Mouse (Mus musculus) right cerebral cortex, postnatal 10 days (tissue): ENCODE results near the gene Caap1.

Experiments used
- DNase-seq, 2 experiments: peaks; one replicate each; pipeline ENCODE4 v3.0.0; 2021; ENCODE audit warnings: low spot score in 2 of 2

Gene Caap1

DNA sequence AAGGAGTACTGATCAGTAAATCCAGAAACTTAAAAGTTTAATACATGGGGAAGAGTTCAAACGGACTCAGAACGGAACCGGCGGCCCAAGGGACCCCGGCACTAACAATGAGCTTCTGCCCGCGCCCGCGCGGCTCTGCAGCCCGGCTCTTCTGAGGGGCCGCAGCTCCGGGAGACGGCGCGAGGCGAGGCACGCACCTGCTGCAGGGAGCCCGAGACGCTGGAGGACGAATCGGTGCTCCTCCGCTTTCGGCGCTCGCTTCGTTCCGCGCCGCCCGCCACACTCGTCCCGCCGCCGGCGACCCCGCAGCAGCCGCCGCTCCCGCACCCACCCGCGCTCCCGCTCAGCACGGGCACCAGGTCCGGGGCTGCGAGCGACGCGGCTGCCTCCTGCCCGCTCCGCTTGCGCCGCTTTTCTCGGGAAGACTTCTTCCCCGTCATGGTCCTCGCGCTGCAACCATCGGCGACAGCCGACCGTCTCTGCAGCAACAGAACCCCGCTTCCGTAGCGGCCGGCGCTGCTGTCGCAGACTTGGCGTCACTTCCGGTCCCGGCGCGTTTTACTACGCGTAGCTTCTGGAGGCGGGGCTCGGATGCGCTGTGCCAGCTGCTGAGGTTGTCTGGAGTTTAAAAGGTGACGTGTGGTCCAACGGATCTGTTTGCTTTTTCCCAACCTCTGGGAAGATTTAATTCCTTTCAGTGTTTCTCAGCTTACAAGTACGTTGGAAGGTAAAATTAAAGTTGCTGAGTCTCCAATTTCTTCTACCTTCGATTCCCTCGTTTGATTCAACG is at the start of gene Caap1, which contains the start of gene Gm10306:
Caap1 (minus strand) TSS at position 532 of the 790 bp plus-strand sequence.
Gm10306 (plus strand) TSS at position 282 of the 790 bp plus-strand sequence.
- DNase-seq: peak; percentile 95 to 97

DNA sequence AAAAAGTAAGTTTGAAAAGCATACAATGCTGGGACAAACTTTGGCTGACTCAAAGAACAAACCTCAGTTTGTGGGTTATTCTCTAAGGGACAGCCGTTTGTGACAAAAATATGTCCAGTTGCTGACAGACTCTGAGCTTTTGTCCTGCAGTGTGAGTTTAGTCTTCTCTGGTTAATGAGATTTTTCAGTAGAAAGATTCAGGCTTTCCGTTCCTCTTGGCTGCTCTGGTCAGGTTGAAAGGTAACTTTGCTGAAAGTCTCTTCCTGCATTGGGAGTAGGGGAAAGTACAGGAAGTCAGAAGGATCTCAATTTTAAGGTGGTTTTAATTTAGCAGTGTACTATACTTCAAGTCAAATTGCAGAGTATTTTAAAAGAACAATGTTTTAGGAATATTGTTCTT is 49.0 kb upstream of the Caap1 start:
- DNase-seq: no peak

DNA sequence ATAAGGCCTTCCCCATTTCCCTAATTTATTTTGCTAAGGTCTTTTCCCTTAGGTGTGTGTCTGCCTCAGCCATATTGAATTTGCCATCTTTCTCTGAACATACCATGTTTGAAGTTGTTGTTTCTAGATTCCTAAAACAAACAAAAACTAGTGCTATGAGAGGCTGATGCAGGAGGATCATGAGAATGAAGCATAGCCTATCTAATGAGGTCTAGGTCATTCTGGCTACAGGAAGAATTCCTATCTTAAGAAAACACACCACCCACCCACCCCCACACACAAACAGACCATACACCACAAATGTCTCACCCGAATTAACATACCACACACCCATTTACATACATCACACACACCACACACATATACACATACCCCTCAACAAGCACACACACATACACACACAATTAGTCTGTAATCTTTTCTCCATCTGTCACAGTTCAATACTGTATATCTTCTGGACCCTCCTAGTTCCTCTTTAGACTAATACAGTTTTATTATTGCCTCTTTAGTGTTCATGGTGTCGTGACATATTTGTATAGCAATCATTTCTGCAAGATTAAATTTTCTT is 47.9 kb upstream of the Caap1 start:
- no peak for DNase-seq

DNA sequence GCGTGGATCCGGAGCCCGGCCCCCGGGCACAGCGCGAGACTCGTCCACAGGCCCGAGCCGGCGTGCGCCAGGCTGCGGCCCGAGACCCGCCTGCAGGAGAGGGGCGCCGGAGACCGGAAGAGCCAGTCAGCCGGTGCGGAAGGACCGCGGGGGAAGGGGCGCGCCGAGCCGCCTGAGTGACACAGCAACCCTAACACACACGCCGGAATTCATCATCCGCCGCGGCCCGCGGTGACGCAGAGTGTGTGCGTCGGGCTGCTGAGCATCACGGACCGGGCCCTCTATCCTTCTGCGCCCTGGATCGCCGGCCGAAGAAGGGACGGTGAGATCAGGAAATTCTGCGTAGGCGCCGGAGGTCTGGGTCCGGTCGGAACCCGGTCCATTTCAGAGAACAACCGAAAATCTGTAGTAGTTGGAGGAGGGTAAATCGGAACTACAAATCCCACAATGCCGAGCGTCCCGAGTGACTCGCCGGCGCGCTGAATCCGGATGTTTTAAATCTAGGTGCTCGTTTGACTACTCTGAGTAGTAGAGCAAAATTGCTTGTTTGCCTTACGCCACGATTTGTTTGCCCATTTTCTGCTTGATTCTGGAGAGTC is 46.5 kb upstream of the Caap1 start, which contains the start of gene Plaa:
Plaa (minus strand) TSS at position 214 of the 599 bp plus-strand sequence.
- DNase-seq: peak; percentile 96 to 97

DNA sequence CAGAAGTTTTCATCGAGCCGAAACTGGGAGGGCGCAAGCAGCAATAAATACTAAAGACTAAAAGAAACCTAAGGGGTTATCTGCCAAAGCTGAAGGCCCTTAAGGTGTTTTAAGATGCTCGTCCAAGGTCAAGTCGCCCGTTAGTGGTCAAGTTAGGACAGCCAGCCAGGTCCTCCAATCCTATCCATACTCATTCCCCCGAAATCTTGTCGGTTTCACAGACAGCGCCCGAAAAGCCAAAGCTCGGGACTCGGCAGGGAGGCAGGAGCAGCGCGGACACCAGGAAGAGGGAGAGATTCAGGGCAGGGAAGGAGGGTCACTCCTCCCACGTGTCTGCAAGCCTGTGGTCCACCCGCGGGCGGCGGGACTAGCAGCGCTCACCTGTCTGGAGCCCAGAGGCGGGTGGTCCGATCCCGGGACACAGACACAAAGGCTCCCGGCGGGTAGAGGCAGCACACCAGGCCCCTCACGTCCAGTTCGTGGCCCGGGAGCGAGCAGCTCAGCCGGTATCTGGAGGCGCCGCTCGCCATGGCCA is 46.0 kb upstream of the Caap1 start:
- no peak for DNase-seq

DNA sequence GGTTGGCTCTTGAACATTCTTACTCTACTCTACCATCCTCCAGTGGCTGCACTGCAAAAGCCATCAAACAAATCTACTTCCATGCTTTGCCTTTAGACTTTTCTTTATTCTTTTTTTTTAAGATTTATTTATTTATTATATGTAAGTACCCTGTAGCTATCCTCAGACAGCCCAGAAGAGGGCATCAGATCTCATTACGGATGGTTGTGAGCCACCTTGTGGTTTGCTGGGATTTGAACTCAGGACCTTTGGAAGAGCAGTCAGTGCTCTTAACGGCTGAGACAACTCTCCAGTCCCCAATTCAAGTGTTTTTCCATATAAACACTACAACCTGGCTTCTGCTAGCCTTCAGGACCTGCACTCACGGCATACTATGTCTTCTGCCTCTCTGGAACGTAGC is 44.8 kb upstream of the Caap1 start:
- no peak for DNase-seq

DNA sequence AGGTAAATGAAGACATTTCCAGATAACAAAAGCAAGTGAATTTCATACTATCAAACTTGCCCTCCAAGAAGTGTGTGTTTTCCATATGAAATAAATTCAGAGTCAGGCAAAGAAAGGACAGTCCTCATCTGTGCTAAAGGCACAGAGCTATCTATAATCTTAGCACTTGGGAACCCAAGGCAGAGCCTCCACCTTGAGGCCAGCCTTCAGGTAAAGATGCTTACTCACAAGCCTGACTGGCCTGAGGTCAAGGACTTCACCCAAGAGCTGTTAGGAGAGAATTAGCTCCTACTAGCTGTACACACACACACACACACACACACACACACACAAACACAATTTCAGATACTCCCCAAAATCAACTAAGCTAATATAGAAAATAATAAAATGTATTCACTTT is 36.1 kb upstream of the Caap1 start:
- no peak for DNase-seq

DNA sequence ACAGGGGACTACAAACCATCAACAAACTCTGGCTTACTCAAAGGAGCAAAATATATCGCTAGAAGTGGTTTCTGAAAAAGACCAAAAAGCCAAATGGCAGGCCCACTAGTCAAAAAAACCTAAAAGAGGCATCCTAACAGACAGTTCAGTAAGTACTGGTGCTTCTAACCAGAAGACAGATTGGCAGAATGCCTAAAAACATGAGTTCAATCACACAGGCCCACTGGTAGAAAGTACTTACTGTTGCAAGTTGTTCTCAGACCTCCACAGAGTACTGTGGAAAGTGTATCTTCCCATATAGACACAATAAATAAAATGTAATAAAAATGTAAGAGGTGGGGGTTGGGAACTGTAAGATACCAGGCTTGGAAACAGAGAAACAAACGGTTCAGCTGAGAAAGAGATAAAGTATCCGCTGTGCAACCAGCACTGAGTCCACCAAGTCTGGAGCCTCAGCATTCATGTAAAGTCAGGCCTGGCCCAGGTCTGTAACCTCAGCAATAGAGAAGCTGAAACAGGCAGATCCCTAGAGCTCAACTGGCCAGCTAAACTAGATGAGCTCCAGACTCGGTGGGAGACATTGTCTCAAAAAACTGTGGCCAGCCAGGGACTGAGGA is 35.3 kb upstream of the Caap1 start:
- no peak for DNase-seq

DNA sequence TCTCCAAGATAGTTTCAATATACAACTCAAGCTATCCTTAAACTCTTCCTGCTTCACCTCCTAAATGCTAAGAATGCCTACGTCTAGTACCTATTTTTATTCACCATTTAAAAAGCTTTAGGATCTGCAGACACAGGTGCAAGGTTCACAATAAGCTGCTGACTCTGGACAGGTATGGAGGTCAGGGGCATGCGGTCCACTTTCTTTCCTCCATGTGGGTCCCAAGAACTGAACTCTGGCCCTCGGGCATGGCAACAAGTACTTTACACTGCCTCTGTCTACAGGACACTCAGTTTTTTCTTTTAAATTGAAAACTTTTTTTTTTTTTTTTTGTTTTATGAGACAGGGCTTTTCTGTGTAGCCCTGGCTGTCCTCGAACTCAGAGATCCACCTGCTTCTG is 16.1 kb upstream of the Caap1 start:
- no peak for DNase-seq

DNA sequence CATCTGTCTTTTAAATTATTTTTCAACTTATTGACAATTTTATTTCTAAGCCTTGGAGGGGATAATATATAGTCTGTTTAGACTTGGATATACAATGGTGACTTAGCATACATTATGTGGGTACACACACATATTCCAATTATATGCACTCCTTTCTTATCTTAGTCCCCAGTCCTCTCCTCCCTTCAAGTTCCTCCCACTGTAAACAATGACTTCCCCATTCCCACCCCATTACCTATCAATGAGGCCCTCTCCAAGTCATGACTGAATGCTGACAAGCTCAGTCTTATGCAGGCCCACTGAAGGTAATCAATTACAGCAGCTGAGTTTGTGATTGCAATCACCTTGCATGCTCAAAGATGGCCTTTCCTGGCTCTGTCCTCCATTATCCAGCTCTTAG is 7.7 kb upstream of the Caap1 start:
- DNase-seq: no peak

DNA sequence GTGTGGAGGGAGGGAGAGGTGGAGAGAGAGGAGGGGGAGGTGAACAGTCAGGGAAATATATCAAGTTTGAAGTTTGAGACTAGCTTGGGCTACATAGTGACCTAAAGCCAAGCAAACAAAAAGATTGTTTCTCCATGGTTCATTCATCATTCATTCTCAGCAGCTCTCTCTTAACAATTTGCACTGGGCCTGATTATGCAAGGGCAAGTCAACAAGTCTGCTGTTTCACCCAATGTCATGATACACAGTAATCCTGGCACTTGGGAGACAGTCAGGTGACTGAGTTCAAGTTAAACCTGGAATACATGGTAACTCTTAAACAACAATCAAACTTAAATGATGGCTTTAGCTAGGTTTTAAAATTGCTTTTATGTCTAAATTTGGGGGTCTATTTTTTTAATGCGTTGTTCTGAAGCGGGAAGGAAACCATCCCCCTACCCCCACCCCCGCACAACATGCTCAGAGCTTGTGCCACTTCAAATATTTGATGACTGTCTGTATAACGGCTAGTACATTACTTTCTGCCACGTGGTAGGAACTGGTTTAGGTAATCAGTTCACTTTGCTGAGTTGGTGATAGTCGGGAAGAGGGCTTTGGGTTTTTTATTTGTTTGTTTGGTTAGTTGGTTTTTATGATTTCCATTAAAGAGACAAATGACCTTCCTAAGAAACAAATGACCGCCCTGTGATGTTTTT is 5.5 kb upstream of the Caap1 start:
- DNase-seq: no peak

DNA sequence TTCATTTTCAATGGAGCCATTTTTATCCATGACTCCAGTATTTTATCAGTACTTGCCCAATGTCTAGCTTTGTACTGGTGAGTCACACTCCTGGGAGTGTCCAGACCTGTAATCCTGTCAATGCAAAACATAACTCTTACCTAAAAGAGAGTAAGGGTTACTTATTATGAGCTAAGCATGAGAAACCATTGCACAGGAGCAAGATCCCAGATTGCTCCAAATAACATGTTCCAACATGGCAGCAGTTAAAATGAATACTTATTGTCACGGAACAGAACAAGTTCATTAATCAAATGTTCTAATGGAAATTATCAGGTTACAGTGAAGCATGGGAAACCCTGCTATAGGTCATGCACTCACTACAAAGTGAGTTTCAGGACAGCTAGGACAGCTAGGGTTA is 3.7 kb upstream of the Caap1 start:
- no peak for DNase-seq

DNA sequence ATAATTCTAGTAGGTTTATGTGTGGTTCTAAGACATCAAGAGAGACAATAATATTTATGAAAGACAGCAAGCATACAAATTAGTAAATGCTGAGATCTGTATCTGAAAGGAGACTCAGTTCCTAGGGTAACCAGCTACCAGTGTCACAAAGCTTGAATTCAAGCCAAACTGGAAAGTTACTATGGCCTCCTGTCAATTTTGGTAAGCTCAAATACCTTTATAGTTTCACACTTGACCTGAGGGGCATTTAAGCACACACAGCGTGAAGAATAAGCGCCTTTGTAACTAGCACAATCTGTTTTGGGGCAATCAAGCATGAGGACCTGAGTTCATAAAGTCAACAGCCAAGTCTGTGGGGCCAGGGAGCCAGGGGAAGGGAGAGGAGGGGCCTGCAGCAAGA is 2.7 kb upstream of the Caap1 start:
- DNase-seq: no peak

DNA sequence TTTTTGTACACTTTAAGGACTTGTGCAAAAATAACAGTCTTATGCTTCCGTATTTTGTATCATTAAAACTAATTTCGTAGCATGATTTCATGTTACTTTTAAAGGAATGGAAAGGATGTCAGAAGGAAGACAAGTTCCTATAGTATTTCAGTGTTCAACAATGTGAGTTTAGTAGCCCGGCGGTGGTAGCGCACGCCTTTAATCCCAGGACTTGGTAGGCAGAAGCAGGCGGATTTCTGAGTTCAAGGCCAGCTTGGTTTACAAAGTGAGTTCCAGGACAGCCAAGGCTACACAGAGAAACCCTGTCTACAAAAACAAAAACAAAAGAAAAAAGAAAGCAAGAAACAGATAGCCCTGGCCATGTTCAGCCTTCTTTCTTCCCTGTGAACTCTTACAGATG is 549 bp upstream of the Caap1 start:
- no peak for DNase-seq

DNA sequence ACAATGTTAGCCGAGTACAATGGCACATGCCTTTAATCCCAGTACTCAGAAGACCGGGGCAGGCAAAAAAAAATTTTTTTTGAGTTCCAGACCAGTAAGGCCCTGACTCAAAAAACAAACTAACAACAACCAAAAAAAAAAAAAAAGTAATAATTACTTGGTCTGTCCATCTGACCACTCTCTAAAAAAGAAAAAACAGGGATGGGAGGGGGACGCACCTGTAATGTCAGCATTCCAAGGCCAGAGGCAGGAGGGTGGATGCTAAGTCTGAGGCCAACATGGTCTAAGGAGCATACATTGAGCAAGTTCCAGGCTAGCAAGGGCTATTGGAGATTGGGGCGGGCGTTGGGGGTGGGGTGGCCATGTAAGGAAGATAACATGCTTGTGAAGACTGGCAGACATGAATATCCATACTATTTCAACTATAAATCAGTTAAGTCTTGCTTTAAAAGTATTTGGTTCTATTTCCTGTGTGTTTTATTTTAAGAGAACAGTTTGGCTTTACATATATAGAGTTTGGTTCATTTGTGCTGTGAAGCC is 1.6 kb downstream of the Caap1 start:
- DNase-seq: no peak

DNA sequence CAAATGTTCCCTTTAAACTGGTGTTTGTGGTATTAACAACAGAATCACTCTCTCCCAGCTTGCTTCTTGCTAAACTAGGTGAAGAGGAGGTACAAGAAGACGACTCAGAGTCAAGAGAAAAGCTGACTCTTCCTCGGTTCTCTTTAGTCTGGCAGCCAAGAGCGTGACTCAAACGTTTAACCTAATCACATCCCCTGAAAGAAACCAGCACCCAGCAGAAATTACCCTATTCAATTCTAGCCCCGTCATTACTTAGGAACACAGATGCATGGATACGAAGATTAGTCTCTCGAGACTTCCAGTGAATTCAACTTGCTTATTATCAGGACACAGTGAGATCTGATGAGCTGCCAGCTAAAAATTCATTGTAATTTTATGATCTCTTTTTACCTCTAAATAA is 12.3 kb downstream of the Caap1 start:
- no peak for DNase-seq

DNA sequence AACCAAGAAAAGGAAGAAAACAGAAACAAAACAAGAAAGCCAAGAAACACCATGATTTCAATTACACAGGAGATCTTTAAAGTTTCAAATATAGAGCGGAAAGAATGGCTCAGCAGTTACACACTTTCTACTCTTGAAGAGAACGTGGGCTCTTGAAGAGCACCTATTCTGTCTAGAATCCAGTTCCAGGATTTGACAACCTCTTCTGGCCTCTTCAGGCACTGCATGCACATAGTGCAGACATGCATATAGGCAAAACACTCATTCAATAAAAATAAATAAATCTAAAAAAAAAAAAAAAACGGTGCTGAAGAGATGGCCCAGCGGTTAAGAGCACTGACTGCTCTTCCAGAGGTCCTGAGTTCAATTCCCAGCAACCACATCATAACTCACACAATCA is 13.6 kb downstream of the Caap1 start:
- no peak for DNase-seq

DNA sequence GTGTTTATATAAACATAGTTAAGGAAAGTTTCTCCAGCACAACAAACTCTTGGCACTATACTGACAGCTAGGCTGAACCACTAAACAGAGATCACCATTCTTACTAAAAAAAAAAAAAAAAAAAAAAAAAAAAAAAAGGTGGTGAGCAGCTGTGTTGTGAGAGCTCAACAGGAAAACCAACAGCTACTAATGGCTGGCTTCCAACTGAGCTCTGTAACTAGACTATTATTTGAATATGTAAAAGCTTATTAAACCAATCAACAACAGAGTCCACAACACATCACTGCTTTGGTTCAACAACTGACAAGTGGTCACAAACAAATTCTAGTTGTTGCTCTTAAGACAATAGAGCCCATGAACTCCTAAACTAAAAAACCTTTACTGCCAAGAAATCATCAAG is 23.4 kb downstream of the Caap1 start:
- no peak for DNase-seq

DNA sequence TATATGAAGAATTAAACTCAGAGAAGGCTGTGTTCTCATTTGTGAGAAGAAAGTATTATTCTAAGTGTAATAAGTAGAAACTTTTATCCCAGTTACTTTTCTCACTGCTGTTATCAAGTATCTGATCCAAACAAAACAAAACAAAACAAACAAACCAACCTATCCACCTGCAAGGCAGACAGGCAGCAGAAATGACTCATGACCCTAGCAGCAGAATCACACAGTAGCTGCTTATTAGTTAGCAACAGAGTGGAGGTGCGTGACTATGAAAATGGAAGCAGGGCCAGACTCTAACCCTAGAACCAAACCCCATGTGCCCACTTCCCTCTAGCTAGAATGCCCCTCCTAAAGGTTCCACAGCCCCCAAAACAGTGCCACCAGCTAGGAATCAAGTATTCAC is 27.1 kb downstream of the Caap1 start:
- no peak for DNase-seq

DNA sequence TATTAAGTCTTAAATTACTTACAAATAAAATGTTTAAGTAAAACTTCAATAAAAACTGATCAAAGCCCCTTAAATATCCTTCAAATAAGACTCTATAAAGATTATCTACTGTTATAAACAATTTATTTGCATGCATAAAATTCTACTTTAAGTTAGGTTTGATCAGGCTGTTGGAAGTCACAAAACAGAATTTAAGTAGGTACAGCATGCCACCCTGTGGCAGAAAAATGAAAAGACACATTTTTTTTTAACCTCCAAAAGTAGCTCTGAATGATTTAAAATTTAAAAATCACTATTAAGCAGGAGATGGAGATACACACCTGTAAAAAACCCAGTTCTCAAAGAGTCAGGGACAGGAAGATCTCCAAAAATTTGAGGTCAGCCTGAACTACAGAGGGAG is 33.3 kb downstream of the Caap1 start:
- DNase-seq: no peak

DNA sequence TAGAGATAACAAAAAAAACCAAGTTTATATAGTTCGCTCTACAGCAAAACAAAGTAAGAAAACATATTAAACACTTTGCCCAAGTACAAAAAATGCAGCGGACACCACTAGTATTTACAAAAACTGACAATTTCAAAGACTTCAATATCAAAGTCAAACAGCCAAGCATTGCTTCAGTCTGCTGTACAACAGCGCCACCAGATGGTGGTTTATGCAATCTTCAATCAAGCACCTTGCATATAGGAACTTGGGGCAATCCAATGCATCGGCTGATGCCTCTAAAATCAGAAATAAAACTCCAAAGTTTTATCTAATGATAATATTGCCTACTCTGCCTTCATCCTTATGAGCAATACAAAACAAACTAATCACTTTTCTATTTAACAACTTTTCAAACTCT is 39.0 kb downstream of the Caap1 start:
- DNase-seq: peak; percentile 54 to 76

DNA sequence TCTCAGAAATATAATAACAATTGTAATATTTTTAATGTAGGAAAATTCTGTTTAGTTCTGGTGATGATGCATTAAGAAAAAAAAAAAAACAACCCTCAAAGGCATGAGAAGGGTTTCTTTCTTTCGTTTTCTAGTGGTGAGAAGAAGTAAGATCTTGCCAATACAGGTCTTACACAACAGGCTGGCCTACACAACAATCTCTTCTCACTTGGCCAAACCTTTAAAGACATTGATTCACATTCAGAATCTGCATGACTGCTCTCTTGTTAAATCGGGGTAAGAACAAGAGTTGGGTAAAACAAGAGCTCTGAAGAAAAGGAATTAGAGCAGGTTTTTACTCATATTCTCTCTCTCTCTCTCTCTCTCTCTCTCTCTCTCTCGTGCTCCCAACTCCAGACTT is 41.2 kb downstream of the Caap1 start:
- DNase-seq: no peak
